Mouse (Mus musculus) heart, embryonic 15.5 days (tissue): ENCODE measurements around the gene Mvd. TPM values are rescaled to one million over a fixed set of nuclear protein-coding genes. Genes with fewer than 3 reads are reported as not detected.
A peak's percentile ranks its signal among the peaks of the same experiment; 100 is the strongest.

Experiments
- ATAC-seq: fragments of 200-750 bp; cut with Nextera tagmentation; replicated peaks from 2 replicates; pipeline ENCODE4 v1.8.0; 2017; ENCODE audit warnings: low read depth, moderate TSS enrichment; ENCODE audit not compliant: insufficient number of reproducible peaks, insufficient read depth, low FRiP score
- H3K27ac ChIP-seq: fragments of 300-500 bp; sonication (generic); 2 replicates; pipeline ENCODE4 v1.5.1; 2015; ENCODE audit warnings: mild to moderate bottlenecking, inconsistent platforms
- H3K27me3 ChIP-seq: fragments of 300-500 bp; sonication (generic); 2 replicates; pipeline ENCODE4 v1.6.1; 2015; ENCODE audit warnings: inconsistent platforms
- H3K36me3 ChIP-seq: fragments of 300-500 bp; sonication (generic); 2 replicates; pipeline ENCODE4 v1.6.1; 2015; ENCODE audit warnings: mild to moderate bottlenecking, inconsistent platforms
- H3K4me1 ChIP-seq: fragments of 300-500 bp; sonication (generic); replicated peaks from 2 replicates; pipeline ENCODE4 v1.6.1; 2015; ENCODE audit warnings: inconsistent platforms
- H3K4me2 ChIP-seq: fragments of 300-500 bp; sonication (generic); 2 replicates; pipeline ENCODE4 v1.6.1; 2015; ENCODE audit warnings: inconsistent platforms, mild to moderate bottlenecking, moderate library complexity
- H3K4me3 ChIP-seq: fragments of 300-500 bp; sonication (generic); 2 replicates; pipeline ENCODE4 v1.5.1; 2015; ENCODE audit warnings: mild to moderate bottlenecking, inconsistent platforms
- H3K9ac ChIP-seq: fragments of 300-500 bp; sonication (generic); 2 replicates; pipeline ENCODE4 v1.6.1; 2015; ENCODE audit warnings: mild to moderate bottlenecking, inconsistent platforms
- H3K9me3 ChIP-seq: fragments of 300-500 bp; sonication (generic); replicated peaks from 2 replicates; pipeline ENCODE4 v1.6.1; 2016; ENCODE audit warnings: inconsistent platforms
- WGBS: fragments of 180-500 bp; shearing (Covaris S2); methylation state at CpG from one replicate; pipeline ENCODE4 v1.1.7; 2015; ENCODE audit warnings: mixed read lengths; 5-methylcytosine and 5-hydroxymethylcytosine counted together
- polyA plus RNA-seq: library from polyadenylated mRNA; unstranded; fragments of >200 nt; fragmentation: Nextera tagmentation; extraction: Ambion mirVana; gene quantifications from 2 replicates; pipeline ENCODE4 v1.2.1, GENCODE M21; 2015

Gene Mvd
- 13.3 and 18.9 TPM in 2 replicates for polyA plus RNA-seq

DNA sequence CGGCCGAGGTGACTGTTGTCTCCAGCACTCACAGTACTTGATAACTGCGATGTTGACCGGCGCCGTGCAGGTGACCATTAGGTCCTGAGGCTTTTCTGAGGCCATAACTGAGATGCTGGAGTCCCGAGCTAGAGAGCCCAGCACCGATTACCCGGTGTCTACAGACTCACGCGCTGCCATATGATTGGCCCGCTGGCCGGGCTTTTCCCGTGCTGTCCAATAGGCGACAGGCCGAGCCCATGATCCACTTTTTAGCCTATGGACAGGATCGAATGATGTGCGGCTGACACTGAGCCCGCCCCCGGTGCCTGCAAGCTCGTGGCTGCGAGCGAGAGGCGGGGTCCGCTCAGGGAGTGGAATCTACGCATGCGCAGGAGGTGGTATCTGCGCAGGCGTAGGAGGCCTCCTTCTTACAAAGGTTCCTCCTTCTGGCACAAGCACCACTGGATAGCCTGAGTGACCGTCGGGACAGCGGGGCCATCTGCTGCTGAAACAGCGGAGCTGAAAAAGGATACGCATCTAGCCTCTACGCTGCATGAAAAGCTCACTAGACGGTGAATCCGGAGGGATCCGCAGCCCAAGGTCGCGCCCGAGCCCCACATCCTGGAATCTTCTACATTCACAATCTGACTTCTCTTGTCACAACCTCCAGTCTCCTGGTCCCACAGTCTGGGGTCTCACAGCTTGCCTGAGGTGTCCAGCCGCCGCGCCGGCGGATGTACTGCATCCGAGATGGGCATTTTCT lies at the start of gene Mvd:
Gene Mvd (minus strand): TSS at position 161 of the 745 bp plus-strand sequence.
- peak; percentile 96 for ATAC-seq
- no peaks in the 10 kb centered on the region for H3K9me3 ChIP-seq
- H3K9ac ChIP-seq: peak within 1 kb of the TSS; percentile 74
- peak within 1 kb of the TSS; percentile 97 for H3K27ac ChIP-seq
- peak within 1 kb of the TSS; percentile 74 for H3K4me3 ChIP-seq
- no peaks in the 10 kb centered on the region for H3K27me3 ChIP-seq
- H3K4me1 ChIP-seq: peaks cover 28% of the 10 kb centered on the region
- peak within 1 kb of the TSS; percentile 98 for H3K4me2 ChIP-seq
- under 1% methylated on average over 47 of the region's 47 CpGs for WGBS
- H3K36me3 ChIP-seq: no peaks in the 10 kb centered on the region

- H3K9me3 ChIP-seq: no peaks in the 10 kb centered on the region
- 94% methylated on average over 9 of the region's 9 CpGs for WGBS
- no peaks in the 10 kb centered on the region for H3K4me1 ChIP-seq
- H3K36me3 ChIP-seq: peaks cover 75% of the 10 kb centered on the region
- no peak overlapping the region for H3K9ac ChIP-seq
- no peaks in the 10 kb centered on the region for H3K27me3 ChIP-seq
- no peak overlapping the region for H3K4me3 ChIP-seq
- no peak for ATAC-seq
- H3K4me2 ChIP-seq: no peak overlapping the region
- H3K27ac ChIP-seq: no peak overlapping the region
These were observed 45.2 kb upstream of the Mvd start for GRCm38 (mm10) chr8:122488387-122488786.

DNA sequence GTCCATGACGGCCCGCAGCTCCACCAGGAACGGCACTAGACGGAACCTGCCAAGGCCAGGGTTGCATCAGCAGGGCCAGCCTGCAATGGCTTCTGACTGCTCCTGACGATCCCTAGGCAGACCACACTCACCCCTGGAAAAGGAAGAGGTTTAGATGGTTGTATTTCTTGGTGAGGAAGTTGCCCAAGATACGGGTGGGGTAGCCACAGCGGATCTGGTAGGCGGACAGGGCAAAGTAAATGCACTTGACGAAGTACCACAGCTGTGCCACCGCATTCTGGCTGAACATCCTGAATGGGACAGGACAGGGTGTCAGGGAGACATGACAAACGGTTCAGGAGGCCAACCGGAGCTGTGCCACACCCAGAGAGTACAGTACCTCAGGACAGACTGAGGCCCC lies 41.6 kb upstream of the Mvd start:
- Histone ChIP-seq H3K4me2 (no peak overlapping the region), H3K9ac (no peak overlapping the region), H3K9me3 (no peaks in the 10 kb centered on the region), H3K27me3 (no peaks in the 10 kb centered on the region), H3K36me3 (peaks cover 89% of the 10 kb centered on the region), H3K4me1 (no peaks in the 10 kb centered on the region), H3K27ac (no peak overlapping the region), H3K4me3 (no peak overlapping the region)
- ATAC-seq: no peak
- WGBS: 84% methylated on average over 12 of the region's 12 CpGs

DNA sequence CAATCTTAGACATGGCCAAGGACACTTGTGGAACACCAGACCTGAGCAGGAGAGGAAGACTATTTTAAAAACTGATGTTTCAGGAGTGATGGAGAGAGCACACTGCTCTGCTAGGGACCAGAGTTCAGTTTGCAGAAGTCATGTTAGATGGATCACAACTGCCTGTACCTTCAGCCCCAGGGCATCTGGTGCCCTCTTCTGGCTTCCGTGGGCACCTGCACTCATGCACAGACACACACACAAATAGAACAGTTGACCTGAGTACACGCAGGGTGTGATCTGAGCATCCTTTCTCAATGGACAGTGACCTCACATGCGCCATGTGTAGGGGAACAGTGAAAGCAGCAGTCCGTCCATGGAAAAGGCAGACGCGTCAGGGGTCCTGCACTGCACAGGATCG lies 40.7 kb upstream of the Mvd start:
- Histone ChIP-seq H3K9ac (no peak overlapping the region), H3K27ac (no peak overlapping the region), H3K9me3 (no peaks in the 10 kb centered on the region), H3K27me3 (no peaks in the 10 kb centered on the region), H3K4me1 (no peaks in the 10 kb centered on the region), H3K36me3 (peaks cover 89% of the 10 kb centered on the region), H3K4me2 (no peak overlapping the region), H3K4me3 (no peak overlapping the region)
- WGBS: 93% methylated on average over 7 of the region's 7 CpGs
- no peak for ATAC-seq

DNA sequence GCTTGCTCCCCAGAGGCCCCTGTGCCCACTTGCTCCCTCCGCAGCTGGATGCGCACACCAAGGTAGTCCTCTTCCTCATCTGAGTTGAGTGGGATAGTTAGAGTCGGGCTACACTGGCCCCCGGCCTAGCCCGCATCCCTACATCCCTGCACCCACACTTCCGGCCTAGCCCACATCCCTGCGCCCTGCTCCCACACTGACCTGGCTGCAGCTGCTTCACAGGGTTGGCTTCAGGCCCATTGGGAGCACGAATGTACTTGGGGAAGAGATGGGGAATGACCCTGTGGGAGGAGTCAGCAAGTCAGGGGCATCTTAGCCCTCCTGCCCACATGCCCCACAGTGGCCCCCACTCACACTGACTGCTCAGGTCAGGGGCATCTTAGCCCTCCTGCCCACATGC lies 39.2 kb upstream of the Mvd start:
- no peaks in the 10 kb centered on the region for H3K9me3 ChIP-seq
- no peak overlapping the region for H3K9ac ChIP-seq
- 89% methylated on average over 8 of the region's 8 CpGs for WGBS
- H3K36me3 ChIP-seq: peaks cover 91% of the 10 kb centered on the region
- H3K27ac ChIP-seq: no peak overlapping the region
- H3K27me3 ChIP-seq: no peaks in the 10 kb centered on the region
- no peak overlapping the region for H3K4me3 ChIP-seq
- no peaks in the 10 kb centered on the region for H3K4me1 ChIP-seq
- no peak overlapping the region for H3K4me2 ChIP-seq
- no peak for ATAC-seq

- peaks cover 39% of the 10 kb centered on the region for H3K36me3 ChIP-seq
- under 1% methylated on average over 98 of the region's 103 CpGs for WGBS
These were observed 32.5 kb upstream of the Mvd start, which contains the start of the genes Rnf166 and Ctu2 for GRCm38 (mm10) chr8:122475580-122476320. Gene Rnf166 (minus strand): TSS chr8:122476064. Gene Ctu2 (plus strand): TSS chr8:122476143.

GRCm38 (mm10) chr8:122474951-122475560 lies 31.8 kb upstream of the Mvd start:
- Histone ChIP-seq H3K36me3 (peaks cover 34% of the 10 kb centered on the region), H3K9me3 (no peaks in the 10 kb centered on the region), H3K27ac (peak overlapping the region; percentile 86), H3K4me3 (peak overlapping the region; percentile 98), H3K9ac (peak overlapping the region; percentile 97), H3K27me3 (no peaks in the 10 kb centered on the region), H3K4me2 (peak overlapping the region; percentile 88), H3K4me1 (peaks cover 32% of the 10 kb centered on the region)
- ATAC-seq: peak; percentile 29; the same call in 1 of the 2 replicates
- WGBS: 4% methylated on average over 16 of the region's 16 CpGs

More at GRCm38 (mm10) chr8:122475580-122476320, 32.5 kb upstream of the Mvd start, which contains the start of the genes Rnf166 and Ctu2:
- peak; percentile 88 for ATAC-seq
- Histone ChIP-seq H3K9ac (peak within 1 kb of the TSS; percentile 97), H3K27ac (peak within 1 kb of the TSS; percentile 86), H3K4me1 (peaks cover 32% of the 10 kb centered on the region), H3K9me3 (no peaks in the 10 kb centered on the region), H3K27me3 (no peaks in the 10 kb centered on the region), H3K4me3 (peak within 1 kb of the TSS; percentile 98), H3K4me2 (peak within 1 kb of the TSS; percentile 88)

GRCm38 (mm10) chr8:122473911-122474421 lies 30.7 kb upstream of the Mvd start:
- H3K27ac ChIP-seq: no peak overlapping the region
- no peaks in the 10 kb centered on the region for H3K27me3 ChIP-seq
- ATAC-seq: no peak
- H3K9me3 ChIP-seq: no peaks in the 10 kb centered on the region
- H3K4me1 ChIP-seq: peaks cover 38% of the 10 kb centered on the region
- H3K4me3 ChIP-seq: peak overlapping the region; percentile 98; the same call in 1 of the 2 replicates
- H3K4me2 ChIP-seq: peak overlapping the region; percentile 88
- H3K36me3 ChIP-seq: peaks cover 25% of the 10 kb centered on the region
- WGBS: 83% methylated on average over 8 of the region's 8 CpGs
- no peak overlapping the region for H3K9ac ChIP-seq

DNA sequence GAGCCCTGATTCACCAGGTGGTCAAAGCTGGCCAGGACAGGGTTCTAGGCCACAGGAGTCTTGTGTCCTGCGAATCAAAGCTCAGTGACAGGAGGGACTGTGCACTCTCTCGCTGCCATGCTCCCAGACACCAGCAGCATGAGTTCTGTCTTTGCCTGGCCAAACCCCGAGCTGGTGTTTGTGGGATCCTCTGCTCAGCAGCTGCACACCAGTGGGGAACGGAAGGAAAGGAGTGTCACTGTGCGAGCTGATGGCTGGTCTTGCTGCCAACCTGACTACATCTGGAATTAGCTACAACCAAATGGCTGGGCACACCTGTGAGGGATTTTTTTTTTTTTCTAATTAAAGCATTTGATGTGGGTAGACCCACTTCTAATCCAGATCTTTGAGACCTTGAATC lies 27.5 kb upstream of the Mvd start:
- H3K27ac ChIP-seq: no peak overlapping the region
- H3K9me3 ChIP-seq: no peaks in the 10 kb centered on the region
- peaks cover 48% of the 10 kb centered on the region for H3K36me3 ChIP-seq
- H3K4me3 ChIP-seq: no peak overlapping the region
- no peak overlapping the region for H3K4me2 ChIP-seq
- WGBS: 82% methylated on average over 5 of the region's 5 CpGs
- H3K27me3 ChIP-seq: no peaks in the 10 kb centered on the region
- no peak for ATAC-seq
- H3K4me1 ChIP-seq: peaks cover 29% of the 10 kb centered on the region
- H3K9ac ChIP-seq: no peak overlapping the region

DNA sequence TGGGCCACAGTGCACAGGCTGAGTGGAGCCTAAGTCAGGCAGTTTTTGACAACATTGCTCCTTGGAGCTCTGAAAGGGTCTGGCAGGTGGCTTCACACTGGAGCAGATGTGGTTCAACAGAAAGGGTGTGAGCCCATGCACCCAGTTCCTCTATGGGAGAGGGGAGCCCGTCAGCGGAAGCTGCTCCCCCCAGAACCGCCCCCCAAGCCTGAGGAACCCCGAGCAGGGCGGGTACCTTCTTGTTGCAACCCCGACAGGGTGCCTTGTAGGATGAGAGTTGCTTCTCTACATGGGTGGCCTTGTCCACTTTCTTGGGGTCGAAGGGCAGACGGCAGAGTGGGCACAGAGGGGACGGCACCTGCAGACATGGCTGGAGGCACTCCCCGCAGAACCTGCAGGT lies 26.7 kb upstream of the Mvd start:
- ATAC-seq: no peak
- no peak overlapping the region for H3K27ac ChIP-seq
- 78% methylated on average over 10 of the region's 10 CpGs for WGBS
- H3K9ac ChIP-seq: no peak overlapping the region
- H3K36me3 ChIP-seq: peaks cover 48% of the 10 kb centered on the region
- peaks cover 26% of the 10 kb centered on the region for H3K4me1 ChIP-seq
- H3K4me2 ChIP-seq: no peak overlapping the region
- H3K27me3 ChIP-seq: no peaks in the 10 kb centered on the region
- H3K9me3 ChIP-seq: no peaks in the 10 kb centered on the region
- no peak overlapping the region for H3K4me3 ChIP-seq

- no peak overlapping the region for H3K4me3 ChIP-seq
- peaks cover 48% of the 10 kb centered on the region for H3K36me3 ChIP-seq
- no peaks in the 10 kb centered on the region for H3K27me3 ChIP-seq
- no peak overlapping the region for H3K4me2 ChIP-seq
- no peak for ATAC-seq
- H3K9me3 ChIP-seq: no peaks in the 10 kb centered on the region
- no peak overlapping the region for H3K27ac ChIP-seq
- peaks cover 20% of the 10 kb centered on the region for H3K4me1 ChIP-seq
- WGBS: 71% methylated on average over 6 of the region's 6 CpGs
- no peak overlapping the region for H3K9ac ChIP-seq
These were observed 26.2 kb upstream of the Mvd start for GRCm38 (mm10) chr8:122469407-122469806.
